Mouse (Mus musculus) stomach, postnatal 0 days (tissue): ENCODE results near the gene Lrrc32. TPM values are rescaled to one million over a fixed set of nuclear protein-coding genes. Genes with fewer than 3 reads are reported as not detected.

Source experiments
- ATAC-seq: fragments of 200-750 bp; cut with Nextera tagmentation; 2 replicates; pipeline ENCODE4 v1.8.0; 2017; ENCODE audit not compliant: low FRiP score, low TSS enrichment
- DNase-seq: peaks from one replicate; pipeline ENCODE4 v3.0.0-alpha.2; 2016; ENCODE audit warnings: low spot score
- H3K27ac ChIP-seq: fragments of 300-500 bp; sonication (generic); replicated peaks from 2 replicates; pipeline ENCODE4 v1.5.1; 2014; ENCODE audit warnings: mild to moderate bottlenecking, control low read depth
- H3K27me3 ChIP-seq: fragments of 300-500 bp; sonication (generic); 2 replicates; pipeline ENCODE4 v1.6.1; 2014; ENCODE audit warnings: low read length; ENCODE audit not compliant: control insufficient read depth, insufficient read depth
- H3K36me3 ChIP-seq: fragments of 300-500 bp; sonication (generic); 2 replicates; pipeline ENCODE4 v1.6.1; 2014; ENCODE audit warnings: low read length, mixed read lengths; ENCODE audit not compliant: control insufficient read depth, insufficient read depth
- H3K4me1 ChIP-seq: fragments of 300-500 bp; sonication (generic); replicated peaks from 2 replicates; pipeline ENCODE4 v1.6.1; 2014; ENCODE audit warnings: antibody characterized with exemption; ENCODE audit not compliant: control insufficient read depth, insufficient read depth
- H3K4me2 ChIP-seq: fragments of 300-500 bp; sonication (generic); replicated peaks from 2 replicates; pipeline ENCODE4 v1.6.1; 2014; ENCODE audit warnings: low read depth, mild to moderate bottlenecking, control low read depth, moderate library complexity
- H3K4me3 ChIP-seq: fragments of 300-500 bp; sonication (generic); 2 replicates; pipeline ENCODE4 v1.5.1; 2014; ENCODE audit warnings: low read depth, low read length, control low read depth
- H3K9ac ChIP-seq: fragments of 300-500 bp; sonication (generic); 2 replicates; pipeline ENCODE4 v1.6.1; 2014; ENCODE audit warnings: mild to moderate bottlenecking, low read length, control low read depth, mixed read lengths
- H3K9me3 ChIP-seq: fragments of 300-500 bp; sonication (generic); 2 replicates; pipeline ENCODE4 v1.6.1; 2016; ENCODE audit warnings: low read length; ENCODE audit not compliant: control insufficient read depth
- CTCF ChIP-seq: IDR thresholded peaks from 2 replicates; pipeline ENCODE4 v1.5.1; 2016; ENCODE audit warnings: antibody characterized with exemption, low read depth, mild to moderate bottlenecking, moderate library complexity
- EP300 ChIP-seq: optimal IDR thresholded peaks from 2 replicates; pipeline ENCODE3; 2016; ENCODE audit warnings: antibody characterized with exemption
- WGBS: fragments of 180-500 bp; shearing (Covaris S2); extraction: QIAGEN DNeasy Blood & Tissue Kit; methylation state at CpG from one replicate; pipeline ENCODE4 v1.1.7; 2014; 5-methylcytosine and 5-hydroxymethylcytosine counted together
- polyA plus RNA-seq: library from polyadenylated mRNA; unstranded; fragments of >200 nt; fragmentation: Nextera tagmentation; extraction: Ambion mirVana; gene quantifications from 2 replicates; pipeline ENCODE4 v1.2.1, GENCODE M21; 2015

Lrrc32 gene
- polyA plus RNA-seq, 1 experiment from 2014 or later, result 3.6 TPM

DNA sequence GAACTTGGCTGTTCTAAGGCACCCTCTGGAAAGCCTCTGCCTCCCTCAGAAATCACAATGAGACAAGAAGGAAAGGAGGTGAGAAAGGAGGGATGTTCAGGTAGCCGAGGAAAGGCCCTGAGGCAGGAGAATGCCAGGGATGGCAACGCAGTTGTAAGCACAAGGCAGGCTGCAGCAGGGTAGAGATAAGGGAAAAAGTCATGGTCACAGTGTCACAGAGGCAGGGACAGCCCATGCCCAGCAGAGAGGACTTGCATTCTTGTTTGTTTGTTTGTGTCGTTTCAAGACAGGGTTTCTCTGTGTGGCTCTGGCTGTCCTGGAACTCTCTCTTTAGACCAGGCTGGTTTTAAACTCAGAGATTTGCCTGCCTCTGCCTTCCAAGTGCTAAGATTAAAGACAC is 62.0 kb downstream of the Lrrc32 start:
- Histone ChIP-seq H3K4me1 (no peaks in the 10 kb centered on the region), H3K27me3 (no peaks in the 10 kb centered on the region), H3K9me3 (no peaks in the 10 kb centered on the region), H3K4me2 (no peak overlapping the region), H3K4me3 (no peak overlapping the region), H3K36me3 (no peaks in the 10 kb centered on the region), H3K9ac (no peak overlapping the region), H3K27ac (peak overlapping the region; percentile 45; the same call in 1 of the 2 replicates)
- WGBS, result 43% methylated on average over 3 of the region's 3 CpGs
- no peak for DNase-seq
- TF ChIP-seq CTCF, result no peak
- no peak for TF ChIP-seq EP300
- ATAC-seq, result no peak

Other genes starting within 250 kb of the Lrrc32 start
- 37.7 and 39.3 TPM in 2 replicates for gene Acer3, start 168.1 kb upstream of the Lrrc32 start, polyA plus RNA-seq
- gene Tsku, start 128.0 kb upstream of the Lrrc32 start, polyA plus RNA-seq, result 29.9 and 34.0 TPM in 2 replicates
- 0.02 TPM in 1 of 2 replicates, not detected in the other for gene Gucy2d, start 48.9 kb upstream of the Lrrc32 start, polyA plus RNA-seq
- 5.0 and 6.3 TPM in 2 replicates for gene Emsy, start 167.5 kb downstream of the Lrrc32 start, polyA plus RNA-seq
- 29.7 and 33.3 TPM in 2 replicates for gene Thap12, start 213.8 kb downstream of the Lrrc32 start, polyA plus RNA-seq